Mouse (Mus musculus): ENCODE measurements around the gene Rnf115.
"Not testable (repeated sequence)": the region's sequence is repeated elsewhere in the genome, so short reads cannot be mapped to it uniquely, and the experiment has no call there.

The Rnf115 gene

DNA sequence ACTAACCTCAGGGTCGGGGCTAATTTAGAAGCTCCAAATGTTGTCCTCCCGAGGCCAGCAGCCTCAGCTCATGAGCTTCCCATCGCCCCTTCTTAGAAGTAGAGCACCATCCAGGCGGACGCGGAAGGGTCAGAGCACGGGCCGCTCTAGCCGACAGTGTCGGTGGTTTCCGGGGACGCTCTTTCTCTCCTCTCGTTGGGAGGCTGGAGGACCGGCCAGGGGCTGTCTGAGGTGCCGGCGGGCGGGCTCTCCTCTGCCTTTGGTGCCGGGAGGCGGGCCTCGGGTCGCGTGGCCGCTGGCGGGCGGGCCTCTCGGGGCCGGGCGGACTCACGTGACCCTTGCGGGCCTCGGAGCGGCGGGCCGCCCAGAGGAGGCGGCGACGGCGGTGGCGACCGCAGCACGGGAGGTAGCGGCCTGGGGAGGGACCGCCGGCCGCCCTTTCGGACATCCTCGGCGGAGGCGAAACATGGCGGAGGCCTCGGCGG lies at the start of gene Rnf115, which contains the start of gene Polr3c:
TSS of gene Rnf115 (plus strand) at position 322 of the 485 bp plus-strand sequence.
TSS of gene Polr3c (minus strand) at position 286 of the 485 bp plus-strand sequence.
- DNase-seq = peak; percentile 95

- DNase-seq = no peak
These were observed 49.0 kb upstream of the Rnf115 start for GRCm38 (mm10) chr3:96678456-96678855.

DNA sequence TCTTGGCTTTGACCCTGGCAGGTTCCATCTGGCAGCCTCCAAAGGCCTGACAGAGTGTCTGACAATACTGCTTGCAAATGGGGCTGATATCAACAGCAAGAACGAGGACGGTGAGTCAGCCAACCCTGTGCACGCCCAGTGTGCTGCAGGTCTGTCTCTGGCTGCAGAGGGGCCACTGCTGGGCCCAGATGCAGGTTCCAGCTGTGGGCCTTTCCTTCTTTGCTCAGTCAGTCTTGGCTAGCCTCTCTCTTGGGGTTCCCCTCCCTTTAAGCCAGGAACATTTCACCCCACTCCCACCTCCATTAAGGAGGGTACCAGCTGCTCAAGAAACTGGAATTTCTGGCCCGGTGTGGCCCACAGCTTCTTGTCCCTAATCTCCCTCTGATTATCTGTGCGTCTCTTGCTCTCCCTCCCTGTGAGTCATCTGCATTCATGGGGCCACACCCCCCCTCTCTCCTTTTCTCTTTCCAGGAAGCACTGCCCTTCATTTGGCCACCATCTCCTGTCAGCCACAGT lies 48.2 kb upstream of the Rnf115 start:
- no peak for DNase-seq

DNA sequence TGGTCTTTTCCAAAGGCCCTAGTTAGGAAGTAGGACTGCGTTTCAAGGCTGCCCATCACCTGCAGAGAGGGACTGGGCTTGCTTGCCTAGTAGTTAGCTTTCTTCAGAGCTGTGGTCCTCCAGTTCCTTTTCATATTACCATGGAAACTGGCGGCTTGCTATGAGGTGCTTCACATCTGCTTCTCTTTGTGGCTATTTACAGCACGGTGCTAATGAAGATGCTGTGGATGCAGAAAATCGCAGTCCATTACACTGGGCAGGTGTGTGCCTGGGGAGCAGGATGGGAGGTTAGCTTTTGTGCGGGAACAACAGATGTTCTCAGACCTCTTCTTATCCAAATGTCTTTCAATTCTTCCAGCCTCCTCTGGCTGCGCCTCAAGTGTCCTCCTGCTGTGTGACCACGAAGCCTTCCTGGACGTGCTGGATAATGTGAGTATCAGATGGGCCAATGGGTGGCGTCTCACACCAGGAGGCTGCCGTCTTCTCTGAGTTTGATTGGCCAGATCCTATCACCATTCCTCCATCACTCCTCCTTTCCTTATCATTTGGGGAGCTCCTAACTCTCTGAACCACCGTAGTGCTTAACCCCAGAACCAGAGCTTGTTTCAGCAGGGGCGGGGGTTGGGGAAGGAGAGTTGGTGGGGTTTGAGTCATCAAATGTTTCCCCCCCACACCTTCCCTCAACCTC lies 47.1 kb upstream of the Rnf115 start:
- DNase-seq = no peak

GRCm38 (mm10) chr3:96683496-96683895 lies 44.0 kb upstream of the Rnf115 start:
- DNase-seq = no peak

DNA sequence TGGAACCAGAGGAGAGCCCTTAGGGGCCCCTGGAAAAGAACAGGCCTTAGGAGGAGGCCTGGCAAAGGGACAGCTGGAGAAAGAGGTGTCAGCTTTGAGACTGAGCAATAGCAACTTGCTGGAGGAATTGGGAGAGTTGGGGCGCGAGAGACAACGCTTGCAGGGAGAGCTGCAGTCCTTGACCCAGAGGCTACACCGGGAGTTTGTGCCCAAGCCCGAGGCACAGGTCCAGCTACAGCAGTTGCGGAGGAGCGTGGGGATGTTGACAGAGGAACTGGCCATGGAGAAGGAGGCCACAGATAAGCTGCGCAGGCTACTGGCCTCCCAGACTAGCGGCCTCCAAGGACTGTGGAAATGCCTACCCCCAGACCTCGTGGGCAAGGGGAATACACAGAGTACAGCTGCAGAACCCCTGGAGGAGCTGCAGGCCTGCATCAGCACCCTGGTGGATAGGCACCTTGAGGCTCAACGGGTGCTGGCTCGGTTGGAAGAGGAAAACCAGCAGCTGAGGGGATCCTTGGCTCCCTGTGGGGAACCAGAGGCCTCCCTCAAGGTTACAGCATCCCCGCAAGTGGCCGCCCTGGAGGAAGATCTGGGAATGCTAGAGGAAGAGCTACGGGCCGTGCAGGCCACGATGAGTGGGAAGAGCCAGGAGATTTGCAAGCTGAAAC lies 43.2 kb upstream of the Rnf115 start:
- no peak for DNase-seq

DNA sequence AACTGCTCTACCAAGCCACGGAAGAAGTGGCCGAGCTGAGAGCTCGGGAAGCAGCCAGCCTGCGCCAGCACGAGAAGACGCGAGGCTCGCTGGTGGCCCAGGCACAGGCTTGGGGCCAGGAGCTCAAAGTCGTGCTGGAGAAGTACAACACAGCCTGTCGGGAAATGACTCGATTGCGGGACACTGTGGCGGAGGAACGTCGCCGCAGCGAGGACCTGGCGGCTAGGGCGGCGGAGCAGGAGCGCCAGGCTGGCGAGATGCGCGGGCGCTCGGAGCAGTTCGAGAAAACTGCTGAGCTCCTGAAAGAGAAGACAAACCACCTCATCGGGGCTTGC lies 42.7 kb upstream of the Rnf115 start:
- no peak for DNase-seq

DNA sequence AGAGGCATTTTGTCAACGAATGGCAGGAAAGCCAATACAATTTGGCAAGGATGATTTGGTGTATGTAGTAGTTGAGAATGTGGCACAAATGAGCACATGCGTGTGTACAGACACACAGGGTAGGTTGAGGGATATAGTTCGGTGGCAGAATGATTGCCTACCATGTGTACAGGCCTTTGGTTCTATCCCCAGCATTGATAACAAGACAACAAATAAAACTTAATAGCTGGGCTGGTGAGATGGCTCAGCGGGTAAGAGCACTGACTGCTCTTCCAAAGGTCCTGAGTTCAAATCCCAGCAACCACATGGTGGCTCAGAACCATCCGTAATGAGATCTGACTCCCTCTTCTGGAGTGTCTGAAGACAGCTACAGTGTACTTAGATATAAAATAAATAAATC lies 41.4 kb upstream of the Rnf115 start:
- DNase-seq = not testable (repeated sequence)

DNA sequence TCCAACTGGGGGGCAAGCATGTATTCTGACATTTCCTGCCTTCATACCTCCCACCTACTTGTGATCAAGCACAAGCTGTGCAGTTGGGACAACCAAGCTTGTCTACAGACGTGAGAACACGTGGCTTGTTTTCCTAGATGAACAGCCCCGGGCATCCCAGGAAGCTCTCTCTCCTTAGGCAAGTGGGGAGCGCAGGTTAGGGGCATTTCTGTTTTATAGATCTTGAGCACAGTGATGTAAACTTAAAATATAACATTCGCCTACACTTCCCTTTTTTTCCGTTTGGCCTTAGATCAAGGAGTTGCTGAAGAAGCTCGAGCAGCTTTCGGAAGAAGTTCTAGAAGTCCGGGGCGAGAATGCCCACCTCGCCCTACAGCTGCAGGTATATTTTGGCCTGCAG lies 38.6 kb upstream of the Rnf115 start:
- DNase-seq = no peak

DNA sequence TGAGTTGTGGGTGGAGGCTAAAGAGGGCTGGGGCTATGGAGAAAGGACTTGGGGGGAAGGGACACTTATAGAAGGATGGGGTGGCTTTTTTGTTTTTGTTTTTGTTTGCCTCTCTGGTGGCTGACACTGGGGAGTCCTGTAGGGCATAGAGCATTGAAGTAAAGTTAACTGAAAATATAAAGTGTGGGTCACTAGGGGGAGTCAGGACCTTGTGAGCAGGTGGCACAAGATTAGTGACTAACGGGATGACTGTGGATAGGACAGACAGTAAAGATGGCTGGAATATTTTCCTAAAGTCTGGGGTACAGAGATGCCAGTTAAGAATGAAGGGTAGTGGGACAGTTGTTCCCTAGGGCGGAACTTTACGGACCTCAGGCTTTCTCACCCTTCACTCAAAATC lies 37.2 kb upstream of the Rnf115 start:
- no peak for DNase-seq

- no peak for DNase-seq
These were observed 35.0 kb upstream of the Rnf115 start for GRCm38 (mm10) chr3:96692506-96692905.

GRCm38 (mm10) chr3:96693579-96693978 lies 33.9 kb upstream of the Rnf115 start:
- DNase-seq = no peak

- DNase-seq = peak; percentile 38
These were observed 31.2 kb upstream of the Rnf115 start, which contains the start of gene Pias3 for GRCm38 (mm10) chr3:96696198-96696765. Gene Pias3, plus strand, starts transcription at chr3:96696384.

- peak; percentile 82 for DNase-seq
These were observed 30.4 kb upstream of the Rnf115 start for GRCm38 (mm10) chr3:96696766-96697732.

DNA sequence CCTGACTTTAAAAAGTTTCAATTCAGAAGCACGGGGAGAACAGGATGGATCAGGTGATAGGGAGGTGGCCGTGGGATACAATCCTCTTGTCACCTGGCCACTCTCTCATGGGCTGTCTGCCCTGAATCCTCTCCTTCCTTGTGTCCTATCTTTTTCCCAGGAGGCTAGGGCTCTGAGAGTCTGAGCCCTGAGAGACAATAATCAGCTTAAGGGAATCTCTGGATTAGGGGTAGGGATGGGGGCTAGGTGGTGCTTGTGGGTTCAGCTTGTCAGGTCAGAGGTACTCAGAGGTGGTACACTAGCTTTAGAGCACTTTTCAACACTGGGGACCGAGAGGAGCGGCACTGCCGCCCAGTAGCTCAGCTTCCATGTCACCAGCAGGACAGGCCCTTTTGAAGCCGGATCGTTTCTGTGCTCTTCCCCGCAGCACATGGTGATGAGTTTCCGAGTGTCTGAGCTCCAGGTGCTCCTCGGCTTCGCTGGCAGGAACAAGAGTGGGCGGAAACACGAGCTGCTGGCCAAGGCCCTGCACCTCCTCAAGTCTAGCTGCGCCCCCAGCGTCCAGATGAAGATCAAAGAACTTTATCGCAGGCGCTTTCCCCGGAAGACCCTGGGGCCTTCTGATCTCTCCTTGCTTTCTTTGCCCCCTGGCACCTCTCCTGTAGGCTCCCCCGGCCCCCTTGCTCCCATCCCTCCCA lies 28.3 kb upstream of the Rnf115 start:
- DNase-seq = no peak

DNA sequence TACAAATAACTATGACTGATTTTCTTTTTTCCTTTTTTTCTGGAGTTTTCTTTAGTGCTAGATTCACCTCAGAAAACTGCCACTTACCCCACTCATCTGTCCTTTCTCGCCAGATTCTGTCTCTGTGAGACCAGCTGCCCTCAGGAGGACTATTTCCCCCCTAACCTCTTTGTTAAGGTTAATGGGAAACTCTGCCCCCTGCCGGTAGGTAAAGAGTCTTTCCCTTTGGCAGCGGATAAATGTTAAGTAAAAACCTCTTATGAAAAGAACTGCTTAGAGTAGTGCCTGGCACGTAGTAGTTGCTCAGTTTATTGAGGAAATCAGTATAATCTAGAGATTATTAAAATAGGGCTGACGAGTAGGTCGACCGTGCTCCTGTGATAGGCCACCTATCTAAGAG lies 27.1 kb upstream of the Rnf115 start:
- DNase-seq = no peak

DNA sequence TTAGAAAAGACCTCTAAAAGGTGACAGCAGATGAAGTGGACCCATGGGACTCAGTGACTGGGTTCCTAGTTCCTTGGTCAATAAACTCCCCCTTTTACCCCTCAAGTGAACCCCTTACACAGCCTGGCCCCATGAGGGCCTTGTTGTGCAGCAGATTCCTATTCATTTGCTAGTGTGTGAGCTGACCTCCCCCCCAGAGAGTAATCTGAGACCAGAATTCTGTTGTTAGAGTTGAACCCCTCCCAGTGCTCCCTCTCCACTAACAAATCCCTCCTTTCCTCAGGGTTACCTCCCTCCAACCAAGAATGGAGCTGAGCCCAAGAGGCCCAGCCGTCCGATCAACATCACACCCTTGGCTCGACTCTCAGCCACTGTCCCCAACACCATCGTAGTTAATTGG lies 26.5 kb upstream of the Rnf115 start:
- no peak for DNase-seq

GRCm38 (mm10) chr3:96704778-96705177 lies 22.7 kb upstream of the Rnf115 start:
- no peak for DNase-seq

GRCm38 (mm10) chr3:96706217-96706616 lies 21.2 kb upstream of the Rnf115 start:
- DNase-seq = no peak

DNA sequence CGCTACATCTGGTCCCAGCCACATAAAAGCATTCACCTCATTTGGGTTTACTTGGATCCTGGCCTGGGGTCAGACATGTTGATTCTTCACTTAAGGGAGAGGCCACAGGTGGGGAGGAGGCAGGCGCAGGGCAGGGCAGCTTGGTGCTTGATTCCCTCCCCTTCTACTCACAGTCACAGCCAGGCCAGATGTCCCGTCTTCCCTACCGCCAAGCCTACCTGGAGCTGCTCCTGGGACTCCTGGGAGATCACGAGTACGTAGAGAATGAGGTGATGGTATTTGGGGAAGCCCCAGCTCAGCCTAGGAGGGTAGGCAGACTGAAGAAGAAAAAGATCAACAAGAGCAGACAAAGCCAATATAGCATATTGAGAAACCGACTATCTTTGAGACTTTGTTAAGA lies 20.5 kb upstream of the Rnf115 start:
- DNase-seq = no peak

GRCm38 (mm10) chr3:96707903-96708683 lies 19.4 kb upstream of the Rnf115 start, which contains the start of gene Nudt17:
Gene Nudt17, minus strand, starts transcription at chr3:96708562.
- peak; percentile 82 for DNase-seq
